Mouse (Mus musculus) stomach, postnatal 0 days (tissue): ENCODE data around the gene Serpina1d.
"Not testable (repeated sequence)": the region's sequence is repeated elsewhere in the genome, so short reads cannot be mapped to it uniquely, and the experiment has no call there.

Experiments
- CTCF ChIP-seq: IDR thresholded peaks from 2 replicates; pipeline ENCODE4 v1.5.1; 2016; ENCODE audit warnings: antibody characterized with exemption, low read depth, mild to moderate bottlenecking, moderate library complexity
- EP300 ChIP-seq: optimal IDR thresholded peaks from 2 replicates; pipeline ENCODE3; 2016; ENCODE audit warnings: antibody characterized with exemption

DNA sequence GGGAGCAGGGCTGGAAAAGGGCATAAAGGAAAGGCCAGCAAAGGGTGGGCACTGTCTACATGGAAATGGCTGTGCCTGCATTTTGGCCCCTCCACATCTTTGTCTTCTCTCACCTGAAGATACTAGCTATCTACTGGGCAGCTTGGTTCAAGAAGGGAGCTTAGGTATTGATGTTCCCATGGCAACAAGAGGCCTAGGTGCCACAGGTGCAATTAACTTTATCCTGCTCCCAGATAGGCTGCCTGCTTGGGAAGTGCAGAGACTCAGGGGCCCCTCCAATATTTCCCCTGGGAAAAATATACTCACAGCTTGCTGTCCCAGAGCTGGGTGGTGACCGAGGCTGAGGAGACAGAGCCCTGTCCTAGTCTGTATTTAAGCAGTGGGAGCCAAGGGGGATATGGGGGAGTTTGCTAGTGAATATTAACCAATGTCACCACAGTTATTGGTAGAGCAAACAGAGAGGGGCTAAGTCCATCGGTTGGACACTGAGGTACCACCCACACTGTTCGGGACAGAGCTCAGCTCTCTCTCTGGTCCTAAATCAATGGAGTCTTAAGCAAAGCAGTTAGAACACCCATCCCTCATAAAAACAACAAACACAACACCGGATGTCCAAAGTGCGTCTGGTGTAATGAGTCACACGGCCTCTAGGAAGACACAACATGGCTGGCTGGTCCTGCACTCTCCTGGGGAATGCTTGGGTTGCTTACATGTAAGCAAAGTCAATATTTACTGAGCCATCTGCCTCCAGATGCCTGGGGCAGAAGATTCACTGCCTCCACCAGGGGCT lies 35.4 kb downstream of the Serpina1d start:
- TF ChIP-seq EP300, CTCF: not testable (repeated sequence)
